Mouse (Mus musculus): Measurements from ENCODE around the gene Jmjd8. TPM values are rescaled to one million over a fixed set of nuclear protein-coding genes. Genes with fewer than 3 reads are reported as not detected.

Jmjd8 gene
- total RNA-seq, 2 experiments from 2014 or later: 14.3 to 18.9 TPM

GRCm38 (mm10) chr17:25832436-25833290 is 4.0 kb downstream of the Jmjd8 start:
- peak; percentile 99 for DNase-seq

DNA sequence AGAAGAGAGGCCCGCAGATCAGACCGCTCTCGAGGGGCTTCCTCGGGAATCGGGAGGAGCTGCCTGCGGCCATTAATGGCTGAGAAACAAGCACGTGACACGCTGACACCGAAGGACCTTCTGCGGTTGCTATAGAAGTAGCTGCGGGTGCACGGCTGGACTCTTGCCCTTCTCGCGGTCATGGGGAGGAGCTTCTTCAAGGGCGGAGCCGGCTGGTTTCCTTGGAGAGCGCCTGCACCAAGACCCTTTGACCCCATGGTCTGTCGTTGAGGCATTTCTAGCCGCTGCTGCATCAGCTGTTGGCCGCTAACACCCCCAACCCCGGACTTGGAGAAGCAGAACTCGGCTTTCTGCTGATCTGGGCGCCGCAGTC is 4.6 kb downstream of the Jmjd8 start, which contains the start of gene Stub1:
Gene Stub1 (minus strand): TSS at position 114 of the 373 bp plus-strand sequence.
- peak; percentile 91 for DNase-seq

- no peak for DNase-seq
Observed at GRCm38 (mm10) chr17:25833961-25834594, 5.4 kb downstream of the Jmjd8 start.

DNA sequence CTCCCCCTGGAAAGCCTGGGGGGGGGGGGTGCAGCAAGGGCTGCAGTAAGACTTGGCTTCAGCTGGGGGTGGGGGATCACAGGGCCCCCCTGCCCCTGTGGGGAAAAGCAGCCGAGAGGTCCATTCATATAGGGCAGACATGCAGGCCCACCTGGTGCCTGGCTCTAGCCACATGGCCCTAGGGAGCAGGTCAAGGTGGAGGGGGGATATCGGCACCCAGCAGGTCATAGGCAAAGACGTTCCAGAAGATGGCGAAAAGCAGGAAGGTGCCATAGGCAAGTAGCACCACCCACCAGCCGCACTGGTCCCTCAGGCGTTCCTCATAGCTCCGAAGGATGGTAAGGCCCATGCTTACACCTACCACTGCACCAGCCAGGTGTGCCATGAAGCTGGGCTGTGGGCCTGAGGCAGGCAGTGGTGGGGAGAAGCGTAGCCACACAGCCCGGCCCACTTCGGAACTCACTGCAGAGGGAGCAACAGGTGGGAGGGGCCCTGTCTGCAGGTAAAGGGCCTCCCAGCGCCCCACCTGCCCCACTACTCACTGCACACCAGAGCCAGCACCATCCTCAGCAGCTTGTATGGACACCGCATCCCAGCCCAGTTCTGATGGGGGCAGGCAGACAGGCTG is 6.0 kb downstream of the Jmjd8 start:
- DNase-seq: no peak

DNA sequence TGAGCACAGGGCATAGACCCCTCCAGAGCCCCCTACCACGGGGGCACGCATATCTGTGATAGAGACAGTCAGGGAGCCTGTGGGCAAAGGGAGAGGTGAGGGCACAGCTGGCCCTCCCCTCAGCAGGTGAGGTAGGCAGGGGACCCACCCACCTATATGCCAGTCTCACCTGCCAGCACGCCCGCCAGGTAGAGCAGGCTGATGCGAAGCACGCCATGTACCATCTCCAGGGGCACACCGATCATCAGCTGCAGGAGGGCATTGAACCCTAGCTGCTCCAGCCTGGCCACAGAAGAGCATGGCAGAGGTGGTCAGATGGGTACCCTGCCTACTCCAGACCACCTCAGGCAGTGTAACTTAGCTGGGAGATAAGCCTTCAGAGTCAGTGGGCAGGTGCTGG is 6.6 kb downstream of the Jmjd8 start:
- no peak for DNase-seq

GRCm38 (mm10) chr17:25835816-25836215 is 7.1 kb downstream of the Jmjd8 start:
- no peak for DNase-seq

GRCm38 (mm10) chr17:25836397-25837075 is 7.9 kb downstream of the Jmjd8 start:
- no peak for DNase-seq

- DNase-seq: peak; percentile 86
Observed at GRCm38 (mm10) chr17:25837076-25837410, 8.4 kb downstream of the Jmjd8 start, which contains the start of gene Rhbdl1. Gene Rhbdl1 (minus strand): TSS chr17:25837295.

GRCm38 (mm10) chr17:25837533-25837932 is 8.9 kb downstream of the Jmjd8 start:
- DNase-seq: no peak

DNA sequence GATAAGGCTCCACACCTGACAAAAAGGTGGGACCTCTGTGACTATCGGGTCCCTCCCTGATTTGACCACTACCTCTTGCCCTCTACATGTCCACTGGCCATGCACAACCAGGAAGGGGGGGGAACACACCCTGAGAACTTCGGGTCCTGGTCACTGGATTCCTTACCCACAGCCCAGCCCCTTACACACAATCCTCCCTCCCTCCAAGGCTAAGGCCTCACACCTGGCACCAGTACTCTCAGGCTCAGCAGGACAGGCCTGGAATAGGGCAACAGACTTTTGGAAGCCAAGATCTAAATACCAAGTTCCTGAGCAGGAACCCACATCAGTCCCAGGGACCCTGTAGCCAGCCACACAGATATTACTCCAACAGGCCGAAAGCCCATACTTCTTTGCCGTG is 10.2 kb downstream of the Jmjd8 start:
- DNase-seq: peak; percentile 66

DNA sequence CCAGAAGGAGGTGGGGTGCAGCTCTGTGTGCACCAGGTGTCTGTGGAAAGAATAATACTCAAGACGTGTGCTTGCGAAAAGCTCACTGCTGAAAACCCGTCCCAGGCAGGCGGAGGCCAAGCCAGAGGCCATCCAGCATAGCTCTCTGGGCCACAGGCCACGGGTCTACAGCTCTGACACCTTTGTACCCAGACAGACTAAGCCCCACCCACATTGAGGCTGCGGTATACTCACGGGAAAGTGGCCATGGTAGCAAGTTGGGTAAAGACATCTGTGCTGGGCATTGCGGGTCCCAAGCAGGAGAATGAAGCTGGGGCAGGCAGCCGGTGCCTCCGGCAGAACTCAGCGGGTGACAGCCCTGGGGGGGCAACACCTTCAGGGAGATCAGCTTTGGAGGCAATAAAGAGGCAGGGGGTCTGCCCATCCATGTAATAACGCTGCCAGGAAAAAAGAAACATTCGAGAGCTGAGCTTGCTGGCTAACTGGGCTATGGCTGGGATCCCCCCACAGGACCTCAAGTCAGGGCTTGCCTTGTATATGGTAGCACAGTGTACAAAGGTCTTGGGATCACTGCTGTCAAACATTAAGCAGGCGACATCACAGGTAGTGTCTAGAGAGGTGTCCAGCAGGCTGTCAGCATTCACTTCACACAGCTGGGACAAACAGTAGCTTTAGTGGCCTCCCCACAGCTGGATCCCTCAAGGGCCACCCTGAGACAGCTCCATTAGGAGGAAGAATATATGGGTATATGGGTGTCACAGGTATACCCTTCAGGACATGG is 11.0 kb downstream of the Jmjd8 start:
- no peak for DNase-seq

DNA sequence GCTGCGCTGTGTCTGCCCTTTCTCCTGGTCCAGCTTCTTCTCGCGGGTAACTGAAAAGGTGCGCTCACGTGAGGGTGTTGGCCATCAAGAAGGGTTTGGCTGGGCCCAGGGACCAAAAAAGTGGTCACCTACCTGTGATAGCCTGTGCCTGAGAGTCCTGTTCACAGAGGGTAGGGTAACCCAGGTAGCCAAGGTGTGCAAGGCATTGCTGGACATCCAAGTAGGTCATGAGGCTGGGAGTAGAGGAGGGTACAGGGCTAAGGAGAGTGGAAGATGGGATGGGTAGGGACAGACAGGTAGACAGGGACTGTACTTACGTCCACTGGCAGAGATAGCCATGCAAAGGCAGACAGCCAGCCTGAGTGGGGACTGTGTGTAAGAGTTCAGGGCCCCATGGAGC is 11.9 kb downstream of the Jmjd8 start:
- no peak for DNase-seq

- no peak for DNase-seq
Observed at GRCm38 (mm10) chr17:25841117-25841880, 12.6 kb downstream of the Jmjd8 start, which contains the start of gene Gm20683. Gene Gm20683 (minus strand): TSS chr17:25841763.

- DNase-seq: no peak
Observed at GRCm38 (mm10) chr17:25842509-25842908, 13.8 kb downstream of the Jmjd8 start.

DNA sequence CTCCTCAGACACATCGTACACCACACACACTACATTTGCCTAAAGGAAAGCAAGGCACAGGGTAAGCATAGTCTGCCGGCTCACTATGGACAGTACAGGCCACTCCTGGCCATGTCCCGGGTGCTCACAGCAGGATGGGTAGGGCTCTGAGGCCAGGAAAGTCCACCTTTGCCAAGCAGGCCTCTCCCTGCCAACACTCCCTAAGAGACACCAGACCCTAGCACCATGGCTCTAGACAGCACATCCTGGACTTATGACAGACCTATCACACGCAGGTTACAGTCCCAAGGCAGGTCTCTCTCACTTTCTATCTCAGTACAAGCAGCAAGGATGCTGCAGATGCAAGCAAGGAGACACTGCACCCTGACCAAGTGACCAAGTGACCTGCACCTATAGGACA is 14.5 kb downstream of the Jmjd8 start:
- no peak for DNase-seq

DNA sequence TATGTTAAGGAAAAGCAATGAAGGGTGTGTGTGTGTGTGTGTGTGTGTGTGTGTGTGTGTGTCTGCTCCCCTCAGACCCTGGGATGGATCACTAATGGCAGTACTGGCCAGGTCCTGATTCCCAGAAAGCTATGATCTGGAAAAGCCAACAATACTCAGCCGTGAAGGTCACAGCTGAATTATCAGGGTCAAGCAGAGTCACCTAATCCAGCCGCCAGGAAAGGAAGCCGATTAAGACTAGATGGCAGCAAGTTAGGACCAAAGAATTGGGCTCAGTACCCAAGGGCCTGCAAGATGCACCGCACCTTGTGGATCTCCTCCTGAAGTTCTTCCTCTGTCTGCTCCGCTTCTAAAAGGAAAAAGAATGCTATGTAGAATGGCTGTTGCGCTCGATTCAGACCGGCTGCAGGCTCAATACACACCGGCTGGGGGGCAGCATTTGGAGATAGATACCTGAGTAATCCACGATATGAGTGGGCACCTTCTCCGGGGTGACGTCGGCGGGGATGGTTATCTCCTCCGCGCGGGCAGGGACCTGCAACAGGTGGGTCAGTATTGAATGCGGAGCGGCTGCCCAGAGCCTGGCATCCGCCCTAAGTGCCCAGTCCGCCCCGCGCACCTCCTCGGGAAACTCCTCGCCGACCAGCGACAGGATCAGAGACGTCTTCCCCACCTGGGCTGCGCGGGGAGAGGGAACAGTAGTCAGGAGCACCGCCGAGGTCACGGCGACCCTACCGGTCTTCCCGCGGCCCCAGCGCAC is 15.1 kb downstream of the Jmjd8 start:
- DNase-seq: no peak

- peak; percentile 94 for DNase-seq
Observed at GRCm38 (mm10) chr17:25844396-25844901, 15.8 kb downstream of the Jmjd8 start, which contains the start of gene Rhot2. Gene Rhot2 (minus strand): TSS chr17:25844851.

DNA sequence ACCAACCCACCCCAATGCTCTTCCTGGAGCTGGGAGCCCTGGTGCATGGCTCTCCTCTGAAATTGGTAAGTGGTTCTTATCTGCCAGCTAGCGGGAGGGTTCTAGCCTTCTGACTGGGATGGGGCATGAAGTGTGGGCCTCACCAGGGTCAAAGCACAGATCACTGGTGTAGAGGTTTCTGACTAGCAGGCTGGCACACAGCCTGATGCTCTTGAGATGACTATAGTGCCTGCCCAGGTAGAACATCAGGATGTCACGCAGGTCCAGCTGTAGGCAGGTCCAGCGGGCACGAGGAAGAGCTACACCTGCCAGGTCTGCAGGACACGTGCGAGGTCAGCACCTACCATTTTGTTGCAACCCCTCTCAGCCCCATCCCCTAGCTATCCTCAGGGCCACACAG is 31.6 kb downstream of the Jmjd8 start:
- no peak for DNase-seq

- peak; percentile 89 for DNase-seq
Observed at GRCm38 (mm10) chr17:25860832-25861703, 32.4 kb downstream of the Jmjd8 start, which contains the start of gene Wdr90. Gene Wdr90 (minus strand): TSS chr17:25861501.
